In genomic region chrX:74245687-74246086, GRCm38 (mm10) we compare ENCODE assay signal across 1 mouse cellular context.
A peak's percentile ranks its signal among the peaks of the same experiment; 100 is the strongest.
TF ChIP-seq lines count a peak whose summit lies in the region.

No protein-coding gene starts in this region.

TF ChIP-seq in CH12.LX, 34 proteins besides CTCF, POLR2A, EP300 and RAD21:
- TF ChIP-seq BHLHE40 (IDR thresholded peaks at IDR 0.05; ENCODE audit: low read depth, low read length) (no peak), NELFE (IDR thresholded peaks at IDR 0.05; ENCODE audit: low read depth, low read length) (no peak; the same call in 1 of the 2 replicates), HCFC1 (IDR thresholded peaks at IDR 0.05; ENCODE audit: low read depth, low read length) (peak; percentile 21; the same call in 1 of the 2 replicates), ELF1 (IDR thresholded peaks at IDR 0.05; ENCODE audit: low read depth, low read length) (no peak), USF1 (IDR thresholded peaks at IDR 0.05; ENCODE audit: low read depth, low read length) (no peak), UBTF (IDR thresholded peaks at IDR 0.05; ENCODE audit: low read depth, low read length) (no peak), SMC3 (IDR thresholded peaks at IDR 0.05; ENCODE audit: low read depth, low read length) (no peak), USF2 (conservative IDR thresholded peaks at IDR 0.05; ENCODE audit: low read depth, low read length) (no peak), IRF4 (IDR thresholded peaks at IDR 0.05; ENCODE audit: low read depth, low read length) (0 out of 2 replicates have a peak, but pooled peaks have one; percentile 8), ETS1 (conservative IDR thresholded peaks at IDR 0.05; ENCODE audit: low read depth, low read length) (no peak), MXI1 (IDR thresholded peaks at IDR 0.05; ENCODE audit: low read depth, low read length) (peak; percentile 43; the same call in 1 of the 2 replicates), MEF2A (IDR thresholded peaks at IDR 0.05; ENCODE audit: borderline replicate concordance, low read depth, low read length) (no peak), NRF1 (IDR thresholded peaks at IDR 0.05; ENCODE audit: low read depth, low read length) (no peak), SIN3A (IDR thresholded peaks at IDR 0.05; ENCODE audit: low read length) (no peak; the same call in 1 of the 2 replicates), ZKSCAN1 (IDR thresholded peaks at IDR 0.05; ENCODE audit: borderline replicate concordance, low read depth, low read length) (no peak), GABPA (IDR thresholded peaks at IDR 0.05; ENCODE audit: insufficient replicate concordance, low read depth, low read length) (no peak), TBP (conservative IDR thresholded peaks at IDR 0.05; ENCODE audit: low read depth, low read length) (no peak)
